Mouse (Mus musculus): ENCODE measurements around the gene Sh3glb2. TPM values are rescaled to one million over a fixed set of nuclear protein-coding genes. Genes with fewer than 3 reads are reported as not detected.

The Sh3glb2 gene
- polyA plus RNA-seq, 1 experiment from 2014 or later, result 97.3 TPM

- H3K4me1 ChIP-seq (ENCODE audit: control insufficient read depth in 2 of 2, insufficient read depth in 2 of 2, low read length in 2 of 2), result peaks cover 21 to 29% of the 10 kb centered on the region in 2 experiments
- H3K4me2 ChIP-seq (ENCODE audit: low read length), result no peak overlapping the region
- 0 out of 2 replicates have a peak, but pooled peaks cover 3% of the 10 kb centered on the region for H3K9me3 ChIP-seq (ENCODE audit: control insufficient read depth, low read length)
- no peak overlapping the region for H3K9ac ChIP-seq (ENCODE audit: low read length)
- 69% methylated on average over 5 of the region's 5 CpGs for WGBS
- no peaks in the 10 kb centered on the region for H3K27me3 ChIP-seq (ENCODE audit: control insufficient read depth, insufficient read depth, low read length)
- H3K27ac ChIP-seq (replicated peaks in 1 of 2; ENCODE audit: control insufficient read depth in 1 of 2, insufficient read depth in 1 of 2, low read depth in 2 of 2, low read length in 2 of 2), result no peak overlapping the region
- no peak for ATAC-seq (ENCODE audit: insufficient number of reproducible peaks, insufficient read depth, low FRiP score, low read depth)
- H3K4me3 ChIP-seq (ENCODE audit: control insufficient read depth in 1 of 2, insufficient read depth in 1 of 2, low read depth in 1 of 2, low read length in 2 of 2), result no peak overlapping the region
- peaks cover 14% of the 10 kb centered on the region for H3K36me3 ChIP-seq (ENCODE audit: control insufficient read depth, insufficient read depth, low read length)
Measured at GRCm38 (mm10) chr2:30362865-30363264, 3.7 kb upstream of the Sh3glb2 start.

GRCm38 (mm10) chr2:30360626-30361025, 1.5 kb upstream of the Sh3glb2 start:
- no peak overlapping the region for H3K9ac ChIP-seq (ENCODE audit: low read length)
- WGBS, result 80% methylated on average over 10 of the region's 10 CpGs
- H3K27ac ChIP-seq (replicated peaks in 1 of 2; ENCODE audit: control insufficient read depth in 1 of 2, insufficient read depth in 1 of 2, low read depth in 2 of 2, low read length in 2 of 2), result no peak overlapping the region
- H3K36me3 ChIP-seq (ENCODE audit: control insufficient read depth, insufficient read depth, low read length), result peaks cover 3% of the 10 kb centered on the region; the same call in 1 of the 2 replicates
- H3K9me3 ChIP-seq (ENCODE audit: control insufficient read depth, low read length), result 0 out of 2 replicates have a peak, but pooled peaks cover 3% of the 10 kb centered on the region
- H3K4me3 ChIP-seq (ENCODE audit: control insufficient read depth in 1 of 2, insufficient read depth in 1 of 2, low read depth in 1 of 2, low read length in 2 of 2), result no peak overlapping the region
- H3K27me3 ChIP-seq (ENCODE audit: control insufficient read depth, insufficient read depth, low read length), result no peaks in the 10 kb centered on the region
- no peak overlapping the region for H3K4me2 ChIP-seq (ENCODE audit: low read length)
- ATAC-seq (ENCODE audit: insufficient number of reproducible peaks, insufficient read depth, low FRiP score, low read depth), result no peak
- peaks cover 28 to 40% of the 10 kb centered on the region in 2 experiments for H3K4me1 ChIP-seq (ENCODE audit: control insufficient read depth in 2 of 2, insufficient read depth in 2 of 2, low read length in 2 of 2)

- no peaks in the 10 kb centered on the region for H3K27me3 ChIP-seq (ENCODE audit: control insufficient read depth, insufficient read depth, low read length)
- peak overlapping the region; percentile 89 for H3K4me2 ChIP-seq (ENCODE audit: low read length)
- H3K9me3 ChIP-seq (ENCODE audit: control insufficient read depth, low read length), result 0 out of 2 replicates have a peak, but pooled peaks cover 3% of the 10 kb centered on the region
- 41% methylated on average over 8 of the region's 8 CpGs for WGBS
- no peak; the same call in 1 of the 2 replicates for ATAC-seq (ENCODE audit: insufficient number of reproducible peaks, insufficient read depth, low FRiP score, low read depth)
- H3K4me1 ChIP-seq (ENCODE audit: control insufficient read depth in 2 of 2, insufficient read depth in 2 of 2, low read length in 2 of 2), result peaks cover 21 to 33% of the 10 kb centered on the region in 2 experiments
- peak overlapping the region; percentile 77 for H3K9ac ChIP-seq (ENCODE audit: low read length)
- peak overlapping the region; percentile 60 to 83 for H3K4me3 ChIP-seq (ENCODE audit: control insufficient read depth in 1 of 2, insufficient read depth in 1 of 2, low read depth in 1 of 2, low read length in 2 of 2)
- H3K36me3 ChIP-seq (ENCODE audit: control insufficient read depth, insufficient read depth, low read length), result peaks cover 27% of the 10 kb centered on the region
- H3K27ac ChIP-seq (replicated peaks in 1 of 2; ENCODE audit: control insufficient read depth in 1 of 2, insufficient read depth in 1 of 2, low read depth in 2 of 2, low read length in 2 of 2), result peak overlapping the region; percentile 72 to 89
Measured at GRCm38 (mm10) chr2:30357552-30358510, 1.3 kb downstream of the Sh3glb2 start.

GRCm38 (mm10) chr2:30356906-30357305, 2.2 kb downstream of the Sh3glb2 start:
- Histone ChIP-seq H3K4me2 (ENCODE audit: low read length) (peak overlapping the region; percentile 89), H3K4me1 (ENCODE audit: control insufficient read depth in 2 of 2, insufficient read depth in 2 of 2, low read length in 2 of 2) (peaks cover 21 to 33% of the 10 kb centered on the region in 2 experiments), H3K9me3 (ENCODE audit: control insufficient read depth, low read length) (no peaks in the 10 kb centered on the region), H3K9ac (ENCODE audit: low read length) (peak overlapping the region; percentile 77; the same call in 1 of the 2 replicates), H3K4me3 (ENCODE audit: control insufficient read depth in 1 of 2, insufficient read depth in 1 of 2, low read depth in 1 of 2, low read length in 2 of 2) (peak overlapping the region in 1 of 2 experiments; percentile 60; a peak in 1 of 4 replicates), H3K27me3 (ENCODE audit: control insufficient read depth, insufficient read depth, low read length) (no peaks in the 10 kb centered on the region), H3K36me3 (ENCODE audit: control insufficient read depth, insufficient read depth, low read length) (peaks cover 36% of the 10 kb centered on the region), H3K27ac (replicated peaks in 1 of 2; ENCODE audit: control insufficient read depth in 1 of 2, insufficient read depth in 1 of 2, low read depth in 2 of 2, low read length in 2 of 2) (peak overlapping the region; percentile 72 to 89)
- no peak for ATAC-seq (ENCODE audit: insufficient number of reproducible peaks, insufficient read depth, low FRiP score, low read depth)
- WGBS, result 41% methylated on average over 9 of the region's 9 CpGs

GRCm38 (mm10) chr2:30356266-30356665, 2.9 kb downstream of the Sh3glb2 start:
- H3K4me1 ChIP-seq (ENCODE audit: control insufficient read depth in 2 of 2, insufficient read depth in 2 of 2, low read length in 2 of 2), result peaks cover 21 to 33% of the 10 kb centered on the region in 2 experiments
- H3K9ac ChIP-seq (ENCODE audit: low read length), result 0 out of 2 replicates have a peak overlapping the region, but pooled peaks have one; percentile 77
- 47% methylated on average over 4 of the region's 4 CpGs for WGBS
- ATAC-seq (ENCODE audit: insufficient number of reproducible peaks, insufficient read depth, low FRiP score, low read depth), result no peak
- peak overlapping the region in 1 of 2 experiments; percentile 89; a peak in 2 of 4 replicates for H3K27ac ChIP-seq (replicated peaks in 1 of 2; ENCODE audit: control insufficient read depth in 1 of 2, insufficient read depth in 1 of 2, low read depth in 2 of 2, low read length in 2 of 2)
- no peaks in the 10 kb centered on the region for H3K27me3 ChIP-seq (ENCODE audit: control insufficient read depth, insufficient read depth, low read length)
- H3K36me3 ChIP-seq (ENCODE audit: control insufficient read depth, insufficient read depth, low read length), result peaks cover 36% of the 10 kb centered on the region
- H3K9me3 ChIP-seq (ENCODE audit: control insufficient read depth, low read length), result no peaks in the 10 kb centered on the region
- no peak overlapping the region for H3K4me3 ChIP-seq (ENCODE audit: control insufficient read depth in 1 of 2, insufficient read depth in 1 of 2, low read depth in 1 of 2, low read length in 2 of 2)
- H3K4me2 ChIP-seq (ENCODE audit: low read length), result no peak overlapping the region; the same call in 1 of the 2 replicates

- no peaks in the 10 kb centered on the region for H3K9me3 ChIP-seq (ENCODE audit: control insufficient read depth, low read length)
- no peak for ATAC-seq (ENCODE audit: insufficient number of reproducible peaks, insufficient read depth, low FRiP score, low read depth)
- H3K27ac ChIP-seq (replicated peaks in 1 of 2; ENCODE audit: control insufficient read depth in 1 of 2, insufficient read depth in 1 of 2, low read depth in 2 of 2, low read length in 2 of 2), result no peak overlapping the region
- no peaks in the 10 kb centered on the region for H3K27me3 ChIP-seq (ENCODE audit: control insufficient read depth, insufficient read depth, low read length)
- peaks cover 38% of the 10 kb centered on the region for H3K36me3 ChIP-seq (ENCODE audit: control insufficient read depth, insufficient read depth, low read length)
- no peak overlapping the region for H3K4me3 ChIP-seq (ENCODE audit: control insufficient read depth in 1 of 2, insufficient read depth in 1 of 2, low read depth in 1 of 2, low read length in 2 of 2)
- H3K9ac ChIP-seq (ENCODE audit: low read length), result 0 out of 2 replicates have a peak overlapping the region, but pooled peaks have one; percentile 77
- WGBS, result 59% methylated on average over 4 of the region's 4 CpGs
- H3K4me1 ChIP-seq (ENCODE audit: control insufficient read depth in 2 of 2, insufficient read depth in 2 of 2, low read length in 2 of 2), result peaks cover 21 to 33% of the 10 kb centered on the region in 2 experiments
- no peak overlapping the region for H3K4me2 ChIP-seq (ENCODE audit: low read length)
Measured at GRCm38 (mm10) chr2:30355861-30356260, 3.3 kb downstream of the Sh3glb2 start.

- H3K36me3 ChIP-seq (ENCODE audit: control insufficient read depth, insufficient read depth, low read length), result peaks cover 85% of the 10 kb centered on the region
- peaks cover 0 to 8% of the 10 kb centered on the region in 2 experiments; a peak in 3 of 4 replicates for H3K4me1 ChIP-seq (ENCODE audit: control insufficient read depth in 2 of 2, insufficient read depth in 2 of 2, low read length in 2 of 2)
- H3K4me3 ChIP-seq (ENCODE audit: control insufficient read depth in 1 of 2, insufficient read depth in 1 of 2, low read depth in 1 of 2, low read length in 2 of 2), result no peak overlapping the region
- H3K27me3 ChIP-seq (ENCODE audit: control insufficient read depth, insufficient read depth, low read length), result no peaks in the 10 kb centered on the region
- WGBS, result 59% methylated on average over 2 of the region's 2 CpGs
- no peaks in the 10 kb centered on the region for H3K9me3 ChIP-seq (ENCODE audit: control insufficient read depth, low read length)
- no peak overlapping the region for H3K9ac ChIP-seq (ENCODE audit: low read length)
- ATAC-seq (ENCODE audit: insufficient number of reproducible peaks, insufficient read depth, low FRiP score, low read depth), result no peak
- H3K27ac ChIP-seq (replicated peaks in 1 of 2; ENCODE audit: control insufficient read depth in 1 of 2, insufficient read depth in 1 of 2, low read depth in 2 of 2, low read length in 2 of 2), result no peak overlapping the region
- no peak overlapping the region for H3K4me2 ChIP-seq (ENCODE audit: low read length)
Measured at GRCm38 (mm10) chr2:30351149-30351548, 8.0 kb downstream of the Sh3glb2 start.
